Comparison of ENCODE assay signal across 24 mouse cellular contexts in the genomic region with DNA sequence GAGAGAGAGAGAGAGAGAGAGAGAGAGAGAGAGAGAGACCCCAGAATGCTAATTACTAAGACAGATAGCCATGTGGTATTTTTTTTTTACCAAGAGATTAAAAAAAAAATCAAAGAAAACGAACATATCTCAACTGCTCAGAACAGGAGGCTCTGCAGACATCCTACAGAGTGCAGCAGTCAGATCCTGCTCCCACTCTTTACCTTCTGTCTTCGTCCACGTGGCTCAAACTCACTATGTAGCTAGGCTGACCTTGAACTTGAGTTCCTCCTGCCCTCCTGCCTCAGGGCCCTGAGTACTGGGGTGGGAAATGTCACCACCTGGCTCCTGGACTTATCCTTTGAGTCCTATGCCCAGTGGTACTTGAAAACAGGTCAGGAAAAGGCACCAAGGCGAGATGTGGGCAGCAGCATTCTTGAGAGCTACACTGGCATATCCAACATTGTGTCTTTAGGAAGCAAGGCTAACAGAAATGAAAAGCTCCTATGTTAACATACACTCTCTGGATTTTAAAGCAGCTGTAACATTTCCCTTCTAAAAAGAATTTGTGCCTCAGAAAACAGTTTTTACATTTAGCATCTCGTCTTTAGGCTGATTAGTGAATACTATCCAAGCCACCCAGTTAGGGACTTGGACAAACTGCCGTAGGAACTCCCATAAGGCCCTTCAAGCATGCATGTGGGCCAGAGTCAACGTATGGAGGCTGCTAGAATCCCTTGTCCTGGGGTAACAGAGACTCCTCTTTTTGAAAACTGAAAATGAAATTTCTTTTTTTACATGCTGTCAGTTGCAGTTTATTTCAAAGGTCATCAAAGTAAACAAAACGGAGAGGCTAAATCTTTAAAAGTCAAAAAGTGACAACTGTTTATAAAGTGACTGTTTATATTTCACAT.
DNase-seq lines count a peak whose midpoint lies in the region; ATAC-seq and TF ChIP-seq lines count a peak whose summit lies in the region.
"Had no signal": no experiment of that assay in that cellular context is flagged by ENCODE, and none has a peak within 500 bp of the region (broad histone marks: within the 10 kb centered on the region; RNA-seq: fewer than 3 reads in every experiment).

No protein-coding gene starts in this region.

- TF ChIP-seq CTCF in stomach, postnatal 0 days (IDR thresholded peaks at IDR 0.05; ENCODE audit: low read depth): no peak

- no peak for ATAC-seq in heart, embryonic 11.5 days (replicated peaks; ENCODE audit: insufficient number of reproducible peaks, low FRiP score, low TSS enrichment)
- no peak for ATAC-seq in liver, embryonic 13.5 days (ENCODE audit: low read depth)
- ATAC-seq in liver, embryonic 11.5 days (replicated peaks; ENCODE audit: low FRiP score): no peak
- ATAC-seq in intestine, embryonic 16.5 days: no peak
- ATAC-seq in stomach, postnatal 0 days (ENCODE audit: low FRiP score, low TSS enrichment): no peak
- no peak for ATAC-seq in midbrain, embryonic 13.5 days
- ATAC-seq: forebrain, embryonic 15.5 days; hindbrain, embryonic 16.5 days had no signal

- H3K4me2 ChIP-seq in heart, embryonic 11.5 days: no peak overlapping the region
- no peak overlapping the region for H3K4me2 ChIP-seq in liver, embryonic 13.5 days
- no peak overlapping the region for H3K4me2 ChIP-seq in liver, embryonic 11.5 days
- H3K4me2 ChIP-seq in intestine, embryonic 16.5 days (ENCODE audit: low read depth, low read length): no peak overlapping the region
- H3K4me2 ChIP-seq in stomach, postnatal 0 days (replicated peaks; ENCODE audit: low read depth): no peak overlapping the region
- H3K4me2 ChIP-seq in midbrain, embryonic 13.5 days (replicated peaks): no peak overlapping the region
- H3K4me2 ChIP-seq: embryonic facial prominence, embryonic 13.5 days; forebrain, embryonic 15.5 days; heart, embryonic 15.5 days; limb, embryonic 15.5 days; neural tube, embryonic 12.5 days had no signal

- WGBS in heart, embryonic 10.5 days: 82% methylated on average over 8 of the region's 8 CpGs
- WGBS in heart, embryonic 11.5 days (ENCODE audit: insufficient replicate concordance): 70% methylated on average over 8 of the region's 8 CpGs
- 62% methylated on average over 8 of the region's 8 CpGs for WGBS in liver, embryonic 13.5 days (ENCODE audit: insufficient replicate concordance)
- WGBS in liver, embryonic 11.5 days: 76% methylated on average over 8 of the region's 8 CpGs
- 60% methylated on average over 8 of the region's 8 CpGs for WGBS in intestine, embryonic 16.5 days
- WGBS in stomach, postnatal 0 days: 62% methylated on average over 8 of the region's 8 CpGs
- 88% methylated on average over 8 of the region's 8 CpGs for WGBS in midbrain, embryonic 13.5 days

- H3K4me1 ChIP-seq in heart, embryonic 10.5 days: peaks cover 21% of the 10 kb centered on the region
- peaks cover 2% of the 10 kb centered on the region; the same call in 1 of the 2 replicates for H3K4me1 ChIP-seq in heart, embryonic 11.5 days (ENCODE audit: control insufficient read depth, insufficient read depth, low read length)
- H3K4me1 ChIP-seq in liver, embryonic 13.5 days (replicated peaks): peaks cover 18% of the 10 kb centered on the region
- H3K4me1 ChIP-seq in liver, embryonic 11.5 days (replicated peaks; ENCODE audit: control insufficient read depth, insufficient read depth, low read length): peaks cover 8% of the 10 kb centered on the region
- H3K4me1 ChIP-seq in intestine, embryonic 16.5 days (ENCODE audit: control insufficient read depth, insufficient read depth, low read length): peaks cover 20% of the 10 kb centered on the region
- peaks cover 6% of the 10 kb centered on the region for H3K4me1 ChIP-seq in stomach, postnatal 0 days (replicated peaks; ENCODE audit: control insufficient read depth, insufficient read depth)
- H3K4me1 ChIP-seq in midbrain, embryonic 13.5 days (replicated peaks): no peaks in the 10 kb centered on the region
- H3K4me1 ChIP-seq: forebrain, embryonic 15.5 days; neural tube, embryonic 12.5 days had no signal

- TF ChIP-seq EP300 in stomach, postnatal 0 days (optimal IDR thresholded peaks at IDR 0.05): no peak

- H3K9me3 ChIP-seq in heart, embryonic 10.5 days: no peaks in the 10 kb centered on the region; the same call in 1 of the 2 replicates
- no peaks in the 10 kb centered on the region for H3K9me3 ChIP-seq in heart, embryonic 11.5 days (replicated peaks; ENCODE audit: control insufficient read depth, low read length)
- H3K9me3 ChIP-seq in liver, embryonic 13.5 days (replicated peaks): no peaks in the 10 kb centered on the region
- no peaks in the 10 kb centered on the region for H3K9me3 ChIP-seq in liver, embryonic 11.5 days (ENCODE audit: control insufficient read depth, low read length)
- H3K9me3 ChIP-seq in intestine, embryonic 16.5 days (ENCODE audit: control insufficient read depth, low read length): no peaks in the 10 kb centered on the region
- H3K9me3 ChIP-seq in stomach, postnatal 0 days (ENCODE audit: control insufficient read depth, low read length): no peaks in the 10 kb centered on the region
- H3K9me3 ChIP-seq in midbrain, embryonic 13.5 days: no peaks in the 10 kb centered on the region
- H3K9me3 ChIP-seq: embryonic facial prominence, embryonic 13.5 days; forebrain, embryonic 15.5 days; heart, embryonic 15.5 days; limb, embryonic 15.5 days had no signal

- H3K27ac ChIP-seq in heart, embryonic 10.5 days: peak overlapping the region; percentile 18
- H3K27ac ChIP-seq in heart, embryonic 11.5 days (ENCODE audit: low read depth, low read length): no peak overlapping the region
- peak overlapping the region; percentile 29; the same call in 1 of the 2 replicates for H3K27ac ChIP-seq in liver, embryonic 13.5 days
- H3K27ac ChIP-seq in liver, embryonic 11.5 days (ENCODE audit: low read depth, low read length): no peak overlapping the region
- peak overlapping the region; percentile 79 for H3K27ac ChIP-seq in intestine, embryonic 16.5 days (ENCODE audit: low read length)
- peak overlapping the region; percentile 25; the same call in 1 of the 2 replicates for H3K27ac ChIP-seq in stomach, postnatal 0 days (replicated peaks)
- no peak overlapping the region for H3K27ac ChIP-seq in midbrain, embryonic 13.5 days
- H3K27ac ChIP-seq: embryonic facial prominence, embryonic 13.5 days; forebrain, embryonic 15.5 days; gastrocnemius, adult 2 months; heart, embryonic 15.5 days; limb, embryonic 15.5 days; neural tube, embryonic 12.5 days had no signal

- H3K4me3 ChIP-seq in heart, embryonic 10.5 days: no peak overlapping the region
- no peak overlapping the region for H3K4me3 ChIP-seq in heart, embryonic 11.5 days (ENCODE audit: low read depth, low read length)
- H3K4me3 ChIP-seq in liver, embryonic 13.5 days (replicated peaks): no peak overlapping the region
- H3K4me3 ChIP-seq in liver, embryonic 11.5 days (ENCODE audit: low read depth, low read length): no peak overlapping the region
- no peak overlapping the region for H3K4me3 ChIP-seq in intestine, embryonic 16.5 days (ENCODE audit: low read length)
- no peak overlapping the region for H3K4me3 ChIP-seq in stomach, postnatal 0 days (ENCODE audit: low read depth, low read length)
- H3K4me3 ChIP-seq in midbrain, embryonic 13.5 days (replicated peaks): no peak overlapping the region
- H3K4me3 ChIP-seq: embryonic facial prominence, embryonic 13.5 days; forebrain, embryonic 15.5 days; gastrocnemius, adult 2 months; heart, embryonic 15.5 days; limb, embryonic 15.5 days; neural tube, embryonic 12.5 days had no signal

- H3K36me3 ChIP-seq in heart, embryonic 10.5 days: peaks cover 7% of the 10 kb centered on the region; the same call in 1 of the 2 replicates
- H3K36me3 ChIP-seq in heart, embryonic 11.5 days (ENCODE audit: control insufficient read depth, insufficient read depth, low read length): no peaks in the 10 kb centered on the region; the same call in 1 of the 2 replicates
- H3K36me3 ChIP-seq in liver, embryonic 13.5 days: no peaks in the 10 kb centered on the region
- no peaks in the 10 kb centered on the region; the same call in 1 of the 2 replicates for H3K36me3 ChIP-seq in liver, embryonic 11.5 days (ENCODE audit: control insufficient read depth, insufficient read depth, low read length)
- no peaks in the 10 kb centered on the region for H3K36me3 ChIP-seq in intestine, embryonic 16.5 days (ENCODE audit: control insufficient read depth, insufficient read depth, low read length)
- no peaks in the 10 kb centered on the region for H3K36me3 ChIP-seq in stomach, postnatal 0 days (ENCODE audit: control insufficient read depth, insufficient read depth, low read length)
- no peaks in the 10 kb centered on the region for H3K36me3 ChIP-seq in midbrain, embryonic 13.5 days
- H3K36me3 ChIP-seq: forebrain, embryonic 15.5 days; heart, embryonic 15.5 days; limb, embryonic 15.5 days; neural tube, embryonic 12.5 days had no signal

- H3K27me3 ChIP-seq in heart, embryonic 10.5 days (ENCODE audit: insufficient read depth, poor library complexity, severe bottlenecking): no peaks in the 10 kb centered on the region
- no peaks in the 10 kb centered on the region for H3K27me3 ChIP-seq in heart, embryonic 11.5 days (ENCODE audit: control insufficient read depth, insufficient read depth, low read length)
- H3K27me3 ChIP-seq in liver, embryonic 13.5 days: no peaks in the 10 kb centered on the region
- H3K27me3 ChIP-seq in liver, embryonic 11.5 days (replicated peaks; ENCODE audit: control insufficient read depth, insufficient read depth, low read length): no peaks in the 10 kb centered on the region
- H3K27me3 ChIP-seq in intestine, embryonic 16.5 days (replicated peaks; ENCODE audit: control insufficient read depth, insufficient read depth, low read length): no peaks in the 10 kb centered on the region
- no peaks in the 10 kb centered on the region for H3K27me3 ChIP-seq in stomach, postnatal 0 days (ENCODE audit: control insufficient read depth, insufficient read depth, low read length)
- H3K27me3 ChIP-seq in midbrain, embryonic 13.5 days: no peaks in the 10 kb centered on the region
- H3K27me3 ChIP-seq: CH12.LX; embryonic facial prominence, embryonic 13.5 days; forebrain, embryonic 15.5 days; heart, embryonic 15.5 days; limb, embryonic 15.5 days; neural tube, embryonic 12.5 days had no signal

- no peak for DNase-seq in heart, embryonic 10.5 days (ENCODE audit: low spot score)
- no peak for DNase-seq in liver, embryonic 13.5 days
- no peak for DNase-seq in liver, embryonic 11.5 days (ENCODE audit: low spot score)
- no peak for DNase-seq in stomach, postnatal 0 days (ENCODE audit: low spot score)
- DNase-seq: adrenal gland, postnatal 14 days; cerebellum, adult 11 months; cerebellum, postnatal 10 days; gastrocnemius, adult 2 months; heart, adult 18-20 months; kidney, adult 9 months; kidney, postnatal 4 days; lung, postnatal 10 days; right cerebral cortex, postnatal 4 days; thymus, postnatal 25 days had no signal

- H3K9ac ChIP-seq in heart, embryonic 11.5 days (ENCODE audit: low read depth, low read length): no peak overlapping the region
- no peak overlapping the region for H3K9ac ChIP-seq in liver, embryonic 13.5 days
- no peak overlapping the region for H3K9ac ChIP-seq in liver, embryonic 11.5 days (ENCODE audit: low read depth, low read length)
- no peak overlapping the region for H3K9ac ChIP-seq in intestine, embryonic 16.5 days (ENCODE audit: low read depth, low read length)
- no peak overlapping the region for H3K9ac ChIP-seq in stomach, postnatal 0 days (ENCODE audit: low read length)
- no peak overlapping the region for H3K9ac ChIP-seq in midbrain, embryonic 13.5 days (replicated peaks)
- H3K9ac ChIP-seq: embryonic facial prominence, embryonic 13.5 days; forebrain, embryonic 15.5 days; heart, embryonic 15.5 days; limb, embryonic 15.5 days; neural tube, embryonic 12.5 days had no signal

Comparison
In these comparisons a context has a peak if more than half of its experiments do, and no peak if none do; other contexts are left out.
1. H3K27ac ChIP-seq: peak in heart, embryonic 10.5 days (single experiment), liver, embryonic 13.5 days (single experiment), intestine, embryonic 16.5 days (single experiment) and stomach, postnatal 0 days (single experiment); none in heart, embryonic 11.5 days (single experiment), liver, embryonic 11.5 days (single experiment) and midbrain, embryonic 13.5 days (single experiment).